Mouse (Mus musculus) CD4-positive helper T cell, adult 2 months (primary cell): ENCODE data around the gene Fxr1.
"Not testable (repeated sequence)": the region's sequence is repeated elsewhere in the genome, so short reads cannot be mapped to it uniquely, and the experiment has no call there.

ENCODE experiments used
- DNase-seq: peaks from one replicate; pipeline ENCODE4 v3.0.0-alpha.2; 2012; ENCODE audit warnings: low read depth, missing footprints, low spot score

Fxr1 gene

GRCm38 (mm10) chr3:34062352-34062751, 42.6 kb downstream of the Fxr1 start:
- DNase-seq: no peak

GRCm38 (mm10) chr3:34068943-34069342, 49.2 kb downstream of the Fxr1 start:
- not testable (repeated sequence) for DNase-seq

GRCm38 (mm10) chr3:34072726-34073125, 53.0 kb downstream of the Fxr1 start:
- DNase-seq: no peak

- no peak for DNase-seq
Observed at GRCm38 (mm10) chr3:34076058-34076759, 56.5 kb downstream of the Fxr1 start.

- DNase-seq: peak; percentile 94
Observed at GRCm38 (mm10) chr3:34080900-34081662, 61.3 kb downstream of the Fxr1 start, which contains the start of gene Dnajc19. Gene Dnajc19, minus strand, starts transcription at chr3:34081321.

GRCm38 (mm10) chr3:34081929-34082328, 62.2 kb downstream of the Fxr1 start:
- DNase-seq: no peak

- no peak for DNase-seq
Observed at GRCm38 (mm10) chr3:34083655-34084054, 63.9 kb downstream of the Fxr1 start.

- no peak for DNase-seq
Observed at GRCm38 (mm10) chr3:34102891-34103290, 83.1 kb downstream of the Fxr1 start.

GRCm38 (mm10) chr3:34103902-34104672, 84.3 kb downstream of the Fxr1 start:
- no peak for DNase-seq

- DNase-seq: no peak
Observed at GRCm38 (mm10) chr3:34106421-34106820, 86.7 kb downstream of the Fxr1 start.

GRCm38 (mm10) chr3:34107631-34108030, 87.9 kb downstream of the Fxr1 start:
- no peak for DNase-seq

- DNase-seq: no peak
Observed at GRCm38 (mm10) chr3:34111941-34112685, 92.4 kb downstream of the Fxr1 start.

GRCm38 (mm10) chr3:34115806-34116205, 96.1 kb downstream of the Fxr1 start:
- no peak for DNase-seq

- no peak for DNase-seq
Observed at GRCm38 (mm10) chr3:34119869-34120268, 100.1 kb downstream of the Fxr1 start.
